Mouse (Mus musculus) right cerebral cortex, adult 2 months (tissue): ENCODE results near the gene Sgsm3.
"Not testable (repeated sequence)": the region's sequence is repeated elsewhere in the genome, so short reads cannot be mapped to it uniquely, and the experiment has no call there.

Experiments
- DNase-seq, 2 experiments: peaks; one replicate each; pipeline ENCODE4 v3.0.0; 2021 to 2022; ENCODE audit warnings: low spot score in 2 of 2

Gene Sgsm3

GRCm38 (mm10) chr15:80977620-80978334 lies at the start of gene Sgsm3:
Sgsm3 (plus strand) TSS chr15:80977765.
- DNase-seq = peak; percentile 85 to 88

DNA sequence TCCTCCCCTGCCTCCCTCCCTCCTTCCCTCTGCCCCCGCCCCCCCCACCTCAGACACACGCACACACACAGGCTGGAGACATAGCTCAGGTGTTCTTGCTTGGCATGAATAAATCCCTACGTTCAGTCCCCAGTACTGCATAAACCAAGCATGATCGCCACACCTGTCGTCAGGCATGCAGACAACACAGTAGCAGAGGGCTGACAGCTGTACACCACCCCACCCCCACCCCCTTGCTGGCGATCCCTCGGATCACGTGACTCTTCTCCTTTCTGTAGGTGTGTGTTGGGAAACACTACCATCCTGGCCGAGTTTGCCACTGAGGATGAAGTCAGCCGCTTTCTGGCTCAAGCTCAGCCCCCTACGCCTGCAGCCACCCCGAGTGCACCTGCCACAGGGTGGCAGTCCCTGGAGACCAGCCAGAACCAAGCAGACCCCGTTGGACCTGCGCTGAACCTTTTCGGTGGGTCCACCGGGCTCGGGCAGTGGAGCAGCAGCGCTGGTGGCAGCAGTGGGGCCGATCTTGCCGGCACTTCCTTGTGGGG lies 48.7 kb upstream of the Sgsm3 start:
- DNase-seq = no peak

DNA sequence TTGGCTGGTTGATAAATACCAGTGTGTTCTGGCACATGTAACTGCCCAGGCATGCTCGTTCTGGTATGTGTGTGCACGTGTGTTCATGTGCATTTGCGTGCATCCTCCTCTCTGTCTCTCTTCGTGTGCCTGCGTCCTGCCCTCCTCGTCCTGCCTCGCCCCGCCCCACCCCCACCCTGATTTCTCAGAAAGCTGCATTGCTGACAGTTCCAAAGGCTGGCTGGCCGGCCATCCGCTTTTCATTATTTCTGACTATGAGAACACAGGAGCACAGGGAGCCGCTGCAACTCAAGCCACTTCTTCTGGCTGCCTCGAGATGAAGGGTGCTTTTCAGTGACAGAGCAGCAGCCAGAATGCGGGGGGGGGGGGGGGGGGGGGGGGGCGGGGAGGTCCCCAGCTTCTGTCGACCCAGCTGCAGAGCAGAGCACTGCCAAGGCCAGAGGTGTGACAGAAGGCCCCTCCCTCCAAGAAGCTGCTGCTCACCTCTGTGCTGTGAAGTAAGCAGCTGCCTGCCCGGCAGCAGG lies 47.5 kb upstream of the Sgsm3 start:
- no peak for DNase-seq

DNA sequence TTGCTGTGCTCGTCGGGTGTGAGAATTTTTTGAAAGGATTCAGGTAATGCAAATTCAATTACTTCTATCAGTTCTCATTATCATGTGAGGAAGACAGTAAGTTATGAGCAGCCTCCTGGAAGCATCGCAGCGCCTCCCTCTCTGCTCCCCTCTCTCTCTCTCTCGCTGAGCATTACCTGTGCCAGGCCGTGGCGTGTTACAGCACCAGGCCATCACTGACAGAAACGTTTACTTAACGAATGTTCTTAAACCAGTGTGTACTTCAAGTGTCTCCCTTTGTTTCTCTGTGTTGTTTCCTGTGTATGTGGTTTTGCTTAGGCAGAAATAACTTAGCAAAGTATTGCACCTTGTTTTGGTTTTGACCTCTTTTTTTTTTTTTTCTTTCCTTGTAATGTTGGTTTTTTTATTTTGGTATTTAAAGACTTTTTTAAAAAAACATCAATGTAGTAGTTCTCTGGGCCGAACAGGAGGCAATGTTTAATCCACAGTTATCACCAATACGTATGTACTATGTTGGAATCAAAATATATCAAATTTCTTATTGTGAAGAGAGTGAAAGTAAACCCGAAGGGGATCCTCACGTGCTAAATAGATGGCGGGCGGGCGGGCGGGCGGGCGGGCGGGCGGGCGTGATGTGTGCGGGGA lies 46.8 kb upstream of the Sgsm3 start:
- not testable (repeated sequence) for DNase-seq

DNA sequence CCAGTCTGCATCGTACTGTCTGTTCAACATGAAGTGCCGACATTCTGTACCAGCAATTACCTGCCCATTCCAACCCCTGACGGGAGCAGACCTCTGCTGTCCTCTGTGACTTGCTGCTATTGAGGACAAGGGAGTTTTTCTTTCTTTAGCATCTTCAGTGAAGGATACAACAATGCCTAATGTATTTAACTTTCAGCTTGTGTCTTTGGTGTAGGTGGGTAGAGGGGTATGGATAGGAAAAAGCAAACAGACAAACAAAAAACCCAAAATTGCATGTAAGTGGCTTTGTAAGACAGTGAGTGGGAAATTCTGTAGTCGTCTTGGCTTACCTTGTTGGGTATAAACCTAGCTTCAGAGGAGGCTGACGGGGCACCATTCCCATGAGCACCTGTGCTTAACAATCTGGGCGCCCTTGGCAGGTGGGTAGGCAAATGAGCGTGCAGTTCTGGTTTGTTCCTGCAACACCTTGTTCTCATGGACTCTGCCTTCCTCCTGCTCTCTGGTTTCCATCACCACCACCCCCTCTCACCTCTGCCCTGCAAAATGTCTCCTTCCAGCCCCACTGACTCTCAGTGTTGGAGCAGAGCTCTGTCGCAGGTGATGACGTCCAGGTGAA lies 46.1 kb upstream of the Sgsm3 start:
- no peak for DNase-seq

DNA sequence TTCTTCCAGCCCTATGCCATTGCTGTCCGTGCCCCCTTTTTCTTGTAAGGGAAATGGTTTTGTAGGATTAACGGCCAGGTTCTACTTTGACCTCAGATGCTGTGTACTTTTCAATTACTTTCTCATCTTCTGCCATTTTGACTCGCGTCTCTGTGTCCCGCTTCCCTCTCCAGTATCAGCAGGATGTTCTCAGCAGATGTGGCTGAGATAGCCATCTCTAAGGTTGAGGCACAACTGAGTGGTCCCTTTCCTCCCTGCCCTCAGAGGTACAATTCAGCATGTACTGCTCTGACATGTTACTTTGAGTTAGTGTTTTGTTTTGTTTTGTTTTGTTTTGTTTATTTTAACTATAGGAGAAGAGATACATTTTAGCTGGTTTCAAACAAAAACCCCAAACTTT lies 42.7 kb upstream of the Sgsm3 start:
- DNase-seq = no peak

DNA sequence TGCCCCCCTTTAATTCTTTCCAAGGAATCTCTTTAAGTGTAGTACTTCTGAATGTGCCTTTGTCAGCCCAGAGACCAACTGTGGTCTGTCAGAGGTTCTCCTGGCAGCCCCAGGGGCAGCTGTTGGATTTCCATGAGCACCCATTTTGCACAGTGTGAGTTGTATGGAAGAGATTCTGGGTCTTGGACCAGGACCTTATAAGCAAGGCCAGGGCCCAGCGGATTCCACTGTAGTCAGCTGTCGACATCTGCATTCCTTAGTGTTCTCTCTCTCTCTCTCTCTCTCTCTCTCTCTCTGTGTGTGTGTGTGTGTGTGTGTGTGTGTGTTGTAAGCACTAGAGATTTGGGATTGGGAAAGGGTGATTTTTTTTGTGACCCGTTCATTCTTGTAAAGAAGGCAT lies 40.9 kb upstream of the Sgsm3 start:
- DNase-seq = no peak

DNA sequence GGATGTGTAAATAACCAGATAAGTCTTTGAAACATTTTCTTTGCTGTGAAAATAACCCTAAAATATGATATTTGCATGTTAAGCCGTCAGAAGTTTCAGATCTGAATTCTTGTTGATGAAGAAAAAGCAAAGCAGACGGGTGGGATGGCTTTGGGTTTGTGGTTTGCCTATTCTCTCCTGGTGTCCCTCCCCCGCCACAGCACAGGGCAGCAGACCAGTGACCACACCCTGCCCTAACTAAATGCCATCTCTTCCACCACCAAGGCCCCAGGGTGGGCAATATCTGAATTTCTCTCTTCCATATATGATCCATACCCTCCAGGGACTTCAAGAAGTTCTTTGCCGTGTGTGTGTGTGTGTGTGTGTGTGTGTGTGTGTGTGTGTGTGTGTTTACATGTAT lies 39.0 kb upstream of the Sgsm3 start:
- DNase-seq = no peak

DNA sequence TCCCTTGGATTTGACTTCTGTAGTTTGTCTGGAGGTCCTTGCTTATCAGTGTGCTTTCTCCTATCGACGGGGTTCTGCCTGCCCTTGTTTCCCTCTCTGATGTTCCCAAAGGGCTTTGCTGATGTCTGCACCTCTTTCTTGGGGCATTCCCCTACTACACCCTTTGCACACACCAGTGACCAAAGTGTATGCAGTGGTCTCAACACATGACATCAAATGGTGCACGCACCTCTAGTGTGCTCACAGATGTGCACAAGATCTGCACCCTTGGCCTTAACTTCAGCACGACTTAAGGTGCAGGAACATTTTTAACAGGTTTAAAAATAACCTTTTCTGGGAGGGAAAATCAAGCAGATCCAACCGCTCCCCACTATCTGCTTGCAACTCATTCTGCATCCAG lies 38.2 kb upstream of the Sgsm3 start:
- no peak for DNase-seq

- DNase-seq = no peak
These were observed 36.0 kb upstream of the Sgsm3 start for GRCm38 (mm10) chr15:80941468-80942040.

DNA sequence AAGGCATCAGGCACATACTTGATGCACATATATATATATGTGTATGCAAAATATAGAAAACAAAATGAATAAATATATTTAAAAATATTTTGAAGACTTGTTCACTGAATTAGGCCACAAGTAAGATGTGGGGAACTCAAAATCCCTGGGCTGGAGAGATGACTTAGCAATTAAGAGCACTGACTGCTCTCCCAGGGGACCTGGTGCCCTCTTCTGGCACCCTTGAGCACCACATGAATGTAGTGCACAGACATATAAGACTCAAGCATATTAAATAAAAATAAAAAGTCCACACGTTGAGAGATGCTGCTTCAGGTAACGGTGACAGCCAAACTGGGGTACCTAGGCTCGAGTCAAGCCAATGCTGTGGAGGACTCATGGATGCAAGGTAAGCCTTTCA lies 31.7 kb upstream of the Sgsm3 start:
- DNase-seq = peak in 1 of 2 experiments; percentile 34

- DNase-seq = peak; percentile 81 to 88
These were observed 29.1 kb upstream of the Sgsm3 start, which contains the start of gene Adsl for GRCm38 (mm10) chr15:80948145-80949135. Adsl (plus strand) TSS chr15:80948490.

DNA sequence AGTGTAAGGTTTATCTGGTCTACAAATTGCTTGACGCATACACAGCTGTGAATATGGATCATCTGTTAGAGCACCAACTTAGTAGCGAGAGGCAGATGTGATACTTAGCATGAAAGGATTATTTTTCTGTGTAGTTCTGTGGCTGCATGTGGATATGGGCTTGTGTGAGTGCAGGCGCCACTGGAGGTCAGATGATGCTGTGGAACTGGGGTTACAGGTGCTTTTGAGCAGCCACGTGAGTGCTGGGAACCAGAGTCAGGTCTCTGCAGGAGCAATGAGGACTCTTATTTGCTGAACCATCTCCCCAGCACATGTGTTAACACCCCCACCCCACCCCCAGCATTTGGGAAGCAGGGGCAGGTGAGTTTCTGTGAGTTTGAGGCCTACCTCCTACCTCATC lies 28.1 kb upstream of the Sgsm3 start:
- no peak for DNase-seq

DNA sequence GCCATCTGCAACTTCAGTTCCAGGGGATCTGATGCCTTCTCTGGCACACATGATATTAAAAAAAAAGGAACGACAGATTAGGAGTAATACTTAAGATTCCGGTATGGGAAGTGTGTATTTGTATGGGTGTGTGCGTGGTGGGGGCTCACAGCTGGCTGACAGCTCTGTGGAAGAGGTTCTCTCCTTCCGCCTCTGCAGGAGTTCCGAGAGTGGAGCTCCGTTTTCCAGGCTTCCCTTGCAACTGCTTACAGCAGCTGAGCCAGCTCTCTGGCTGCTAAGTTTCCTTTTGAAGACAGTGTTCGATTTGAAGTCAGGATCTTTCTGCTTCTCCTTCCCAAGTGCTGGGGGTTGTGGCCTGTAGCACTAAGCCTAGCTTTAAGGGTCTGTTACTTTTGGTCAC lies 27.5 kb upstream of the Sgsm3 start:
- DNase-seq = no peak

DNA sequence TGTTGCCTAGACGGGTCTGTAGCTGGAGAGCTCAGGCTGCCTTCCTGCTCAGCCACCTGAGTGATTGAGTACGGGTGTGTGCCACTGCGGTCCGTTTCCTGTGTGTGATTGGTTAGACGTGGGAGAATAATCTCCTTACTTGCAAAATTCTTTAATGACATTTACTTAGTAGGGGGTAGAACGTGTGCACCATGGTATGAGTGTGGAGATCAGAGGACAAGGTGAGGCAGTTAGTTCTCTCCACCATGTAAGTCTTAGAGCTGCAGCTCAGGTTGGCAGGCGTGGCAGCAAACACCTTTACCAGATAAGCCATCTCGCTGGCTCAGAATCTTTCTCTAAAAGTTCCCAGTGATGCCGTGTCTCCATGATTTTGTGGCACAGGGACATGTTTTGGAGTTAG lies 23.6 kb upstream of the Sgsm3 start:
- DNase-seq = no peak

DNA sequence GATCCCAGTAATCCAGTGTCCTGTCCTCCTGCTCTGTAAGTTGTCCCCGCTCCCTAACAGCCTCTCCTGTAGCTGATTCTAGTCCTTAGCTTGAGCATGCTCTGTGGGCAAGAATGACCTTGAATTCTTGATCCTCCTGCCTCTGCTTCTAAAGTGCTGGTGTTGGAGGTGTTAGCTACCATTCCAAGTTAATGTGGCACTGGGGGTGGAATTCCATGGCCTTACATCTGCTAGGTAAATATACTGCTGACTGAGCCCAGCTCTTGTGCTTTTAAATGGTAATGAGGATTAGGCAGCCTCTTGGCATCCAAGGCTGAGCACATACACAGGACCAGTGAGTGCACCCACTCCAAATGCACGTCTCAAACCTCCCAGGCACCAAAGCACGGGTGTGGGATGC lies 22.7 kb upstream of the Sgsm3 start:
- DNase-seq = no peak

GRCm38 (mm10) chr15:80955836-80956438 lies 21.6 kb upstream of the Sgsm3 start:
- DNase-seq = no peak

GRCm38 (mm10) chr15:80969371-80969770 lies 8.2 kb upstream of the Sgsm3 start:
- no peak for DNase-seq

- DNase-seq = no peak
These were observed 3.3 kb upstream of the Sgsm3 start for GRCm38 (mm10) chr15:80974311-80974710.

GRCm38 (mm10) chr15:80975666-80976065 lies 1.9 kb upstream of the Sgsm3 start:
- DNase-seq = no peak

- no peak for DNase-seq
These were observed 2.0 kb downstream of the Sgsm3 start for GRCm38 (mm10) chr15:80979611-80980010.
